In the genomic region with DNA sequence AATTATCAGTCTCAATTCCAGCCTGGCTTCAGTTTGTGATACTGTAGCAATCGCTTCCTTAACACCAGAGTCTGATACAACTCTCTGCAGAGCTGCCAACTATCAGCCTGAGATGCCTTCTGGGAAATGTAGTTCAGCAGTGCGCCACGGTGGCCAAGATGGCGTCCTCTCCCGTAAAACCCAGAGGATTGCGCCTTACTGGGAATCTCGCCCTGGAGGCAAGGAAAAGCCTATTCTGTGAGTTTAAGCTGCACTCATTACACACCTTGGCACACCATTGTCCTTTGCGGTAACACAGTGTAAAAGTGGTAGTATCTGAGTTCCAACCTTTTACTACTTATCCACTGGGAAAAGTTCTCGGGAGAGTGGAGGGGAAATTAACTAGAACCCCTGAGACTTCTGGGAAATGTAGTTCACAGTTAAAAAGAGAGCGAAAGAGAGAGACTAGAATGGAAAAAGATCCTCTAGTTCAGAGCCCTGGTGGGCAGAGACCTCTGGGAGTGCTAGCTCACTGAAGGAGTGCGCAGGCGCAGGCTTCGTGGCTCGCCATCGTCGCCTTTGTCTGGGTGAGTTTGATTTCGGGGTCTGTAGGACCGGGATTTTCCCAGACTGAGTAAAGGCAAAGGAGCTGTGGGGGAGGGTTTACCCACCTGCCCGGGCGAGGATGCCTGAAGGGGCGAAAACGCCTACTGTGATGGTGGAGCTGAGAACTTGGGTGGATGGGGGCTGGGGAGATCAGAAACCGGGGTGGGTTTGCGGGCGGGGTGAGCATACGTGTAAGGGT, we compare ENCODE assay signal across 8 mouse cellular contexts. TPM values are rescaled to one million over a fixed set of nuclear protein-coding genes. Genes with fewer than 3 reads are reported as not detected.
A peak's percentile ranks its signal among the peaks of the same experiment; 100 is the strongest.
DNase-seq lines count a peak whose midpoint lies in the region; ATAC-seq and TF ChIP-seq lines count a peak whose summit lies in the region.

A gene (plus strand): TSS at position 132 of the 784 bp plus-strand sequence.

- peaks cover 62% of the 10 kb centered on the region for H3K4me1 ChIP-seq in E14TG2a.4 (replicated peaks; ENCODE audit: low read depth, low read length)
- peaks cover 21% of the 10 kb centered on the region for H3K4me1 ChIP-seq in forebrain, embryonic 12.5 days
- peaks cover 7% of the 10 kb centered on the region for H3K4me1 ChIP-seq in heart, postnatal 0 days (ENCODE audit: control insufficient read depth, insufficient read depth)
- H3K4me1 ChIP-seq in liver, embryonic 16.5 days (ENCODE audit: control insufficient read depth, low read depth, low read length), result peaks cover 24% of the 10 kb centered on the region
- H3K4me1 ChIP-seq in neural tube, embryonic 13.5 days (replicated peaks), result peaks cover 29% of the 10 kb centered on the region
- H3K4me1 ChIP-seq in testis, adult 2 months (ENCODE audit: control insufficient read depth, insufficient read depth, low read length), result peaks cover 14% of the 10 kb centered on the region

- TF ChIP-seq CTCF in E14TG2a.4 (conservative IDR thresholded peaks at IDR 0.05; ENCODE audit: low read length), result no peak
- no peak; the same call in 1 of the 2 replicates for TF ChIP-seq CTCF in heart, postnatal 0 days (IDR thresholded peaks at IDR 0.05; ENCODE audit: low read depth)
- no peak for TF ChIP-seq CTCF in testis, adult 2 months (IDR thresholded peaks at IDR 0.05; ENCODE audit: control insufficient read depth, insufficient read depth, insufficient replicate concordance, low read depth, low read length)

- no peaks in the 10 kb centered on the region for H3K27me3 ChIP-seq in E14TG2a.4 (ENCODE audit: insufficient read depth, low read length)
- no peaks in the 10 kb centered on the region for H3K27me3 ChIP-seq in forebrain, embryonic 12.5 days
- H3K27me3 ChIP-seq in heart, postnatal 0 days (ENCODE audit: control insufficient read depth, insufficient read depth, low read length), result no peaks in the 10 kb centered on the region
- H3K27me3 ChIP-seq in liver, embryonic 16.5 days (ENCODE audit: control insufficient read depth, insufficient read depth, low read depth, low read length), result no peaks in the 10 kb centered on the region
- no peaks in the 10 kb centered on the region for H3K27me3 ChIP-seq in neural tube, embryonic 13.5 days
- no peaks in the 10 kb centered on the region for H3K27me3 ChIP-seq in testis, adult 2 months (ENCODE audit: control insufficient read depth, insufficient read depth, low read length)

- no peaks in the 10 kb centered on the region for H3K9me3 ChIP-seq in E14TG2a.4 (ENCODE audit: low read length)
- H3K9me3 ChIP-seq in forebrain, embryonic 12.5 days, result no peaks in the 10 kb centered on the region
- H3K9me3 ChIP-seq in heart, postnatal 0 days (replicated peaks; ENCODE audit: control insufficient read depth, low read length), result no peaks in the 10 kb centered on the region
- H3K9me3 ChIP-seq in liver, embryonic 16.5 days (replicated peaks; ENCODE audit: control insufficient read depth, low read length), result no peaks in the 10 kb centered on the region
- H3K9me3 ChIP-seq in neural tube, embryonic 13.5 days, result no peaks in the 10 kb centered on the region

- H3K36me3 ChIP-seq in E14TG2a.4 (ENCODE audit: insufficient read depth, low read length), result peaks cover 3% of the 10 kb centered on the region; the same call in 1 of the 2 replicates
- H3K36me3 ChIP-seq in forebrain, embryonic 12.5 days (replicated peaks), result peaks cover 23% of the 10 kb centered on the region
- peaks cover 4% of the 10 kb centered on the region for H3K36me3 ChIP-seq in heart, postnatal 0 days (replicated peaks; ENCODE audit: control insufficient read depth, insufficient read depth, low read length)
- no peaks in the 10 kb centered on the region for H3K36me3 ChIP-seq in liver, embryonic 16.5 days (ENCODE audit: control insufficient read depth, insufficient read depth)
- H3K36me3 ChIP-seq in neural tube, embryonic 13.5 days, result peaks cover 26% of the 10 kb centered on the region
- H3K36me3 ChIP-seq in testis, adult 2 months (ENCODE audit: control insufficient read depth, insufficient read depth, low read length), result no peaks in the 10 kb centered on the region

- DNase-seq in c-Kit-positive CD71-positive TER-119-positive erythroid progenitor cells, embryonic 14.5 days (ENCODE audit: low spot score), result peak; percentile 79
- peak; percentile 98 for DNase-seq in heart, postnatal 0 days (ENCODE audit: low spot score)
- peak; percentile 94 to 96 for DNase-seq in kidney, postnatal 4 days

- H3K4me3 ChIP-seq in E14TG2a.4 (replicated peaks; ENCODE audit: low read length), result peak within 1 kb of the TSS; percentile 89
- H3K4me3 ChIP-seq in forebrain, embryonic 12.5 days (replicated peaks), result peak within 1 kb of the TSS; percentile 49
- H3K4me3 ChIP-seq in heart, postnatal 0 days (ENCODE audit: low read depth, low read length), result peak within 1 kb of the TSS; percentile 70
- peak within 1 kb of the TSS; percentile 74 for H3K4me3 ChIP-seq in liver, embryonic 16.5 days (ENCODE audit: low read depth, low read length)
- peak within 1 kb of the TSS; percentile 62 for H3K4me3 ChIP-seq in neural tube, embryonic 13.5 days
- peak within 1 kb of the TSS; percentile 82 for H3K4me3 ChIP-seq in testis, adult 2 months (ENCODE audit: control insufficient read depth, low read depth, low read length)

- under 1% methylated on average over 26 of the region's 26 CpGs for WGBS in forebrain, embryonic 12.5 days
- WGBS in heart, postnatal 0 days, result under 1% methylated on average over 26 of the region's 26 CpGs
- under 1% methylated on average over 26 of the region's 26 CpGs for WGBS in liver, embryonic 16.5 days (ENCODE audit: insufficient replicate concordance)
- under 1% methylated on average over 26 of the region's 26 CpGs for WGBS in neural tube, embryonic 13.5 days

- TF ChIP-seq POLR2A in testis, adult 2 months (IDR thresholded peaks at IDR 0.05; ENCODE audit: control insufficient read depth, low read depth, low read length), result peak; percentile 68

- no peak for TF ChIP-seq EP300 in heart, postnatal 0 days (IDR thresholded peaks at IDR 0.05; ENCODE audit: low read depth)

- peak within 1 kb of the TSS; percentile 81 for H3K4me2 ChIP-seq in forebrain, embryonic 12.5 days
- peak within 1 kb of the TSS; percentile 71 for H3K4me2 ChIP-seq in heart, postnatal 0 days (ENCODE audit: low read depth, low read length)
- peak within 1 kb of the TSS; percentile 76 for H3K4me2 ChIP-seq in liver, embryonic 16.5 days (ENCODE audit: low read depth, low read length)
- peak within 1 kb of the TSS; percentile 84 for H3K4me2 ChIP-seq in neural tube, embryonic 13.5 days

- H3K9ac ChIP-seq in forebrain, embryonic 12.5 days, result peak within 1 kb of the TSS; percentile 70
- H3K9ac ChIP-seq in heart, postnatal 0 days (replicated peaks; ENCODE audit: low read depth, low read length), result peak within 1 kb of the TSS; percentile 76
- peak within 1 kb of the TSS; percentile 74 for H3K9ac ChIP-seq in liver, embryonic 16.5 days (ENCODE audit: low read depth, low read length)
- peak within 1 kb of the TSS; percentile 88 for H3K9ac ChIP-seq in neural tube, embryonic 13.5 days

- H3K27ac ChIP-seq in forebrain, embryonic 12.5 days, result peak within 1 kb of the TSS; percentile 96
- H3K27ac ChIP-seq in heart, postnatal 0 days (ENCODE audit: low read depth), result peak within 1 kb of the TSS; percentile 93
- peak within 1 kb of the TSS; percentile 81 for H3K27ac ChIP-seq in liver, embryonic 16.5 days (ENCODE audit: low read length)
- H3K27ac ChIP-seq in neural tube, embryonic 13.5 days (replicated peaks), result peak within 1 kb of the TSS; percentile 98
- peak within 1 kb of the TSS; percentile 96 for H3K27ac ChIP-seq in testis, adult 2 months (ENCODE audit: control insufficient read depth, insufficient read depth, low read depth, low read length)

- peak; percentile 76 for ATAC-seq in forebrain, embryonic 12.5 days (ENCODE audit: low FRiP score)
- peak; percentile 79 for ATAC-seq in heart, postnatal 0 days (ENCODE audit: insufficient read depth, low read depth)
- peak; percentile 67 for ATAC-seq in liver, embryonic 16.5 days (ENCODE audit: low read depth)
- peak; percentile 77 for ATAC-seq in neural tube, embryonic 13.5 days (ENCODE audit: low read depth)

RNA-seq across cellular contexts. Expression of the gene that starts here (rescaled TPM):
- polyA plus RNA-seq in forebrain, embryonic 12.5 days (2016; fragmentation: Nextera tagmentation; extraction: Ambion mirVana), result 129 TPM in 2 replicates
- total RNA-seq in heart, postnatal 0 days (2014; rRNA removed; ENCODE audit: low replicate concordance), result 33.1 and 54.8 TPM in 2 replicates
- polyA plus RNA-seq in heart, postnatal 0 days (2015; fragmentation: Nextera tagmentation; extraction: Ambion mirVana), result 54.6 and 57.9 TPM in 2 replicates
- 14.4 and 14.7 TPM in 2 replicates for polyA plus RNA-seq in liver, embryonic 16.5 days (2015; fragmentation: Nextera tagmentation; extraction: Ambion mirVana)
- polyA plus RNA-seq in neural tube, embryonic 13.5 days (2015; fragmentation: Nextera tagmentation; extraction: Ambion mirVana), result 102 and 106 TPM in 2 replicates
- 5.7 and 8.9 TPM in 2 replicates for polyA plus RNA-seq in testis, adult 2 months (2012; rRNA removed)

Comparison
In these comparisons a context has a peak if more than half of its experiments do, and no peak if none do; other contexts are left out.
1. Peak in every context shown above with its lines: DNase-seq, ATAC-seq, H3K4me3 ChIP-seq and H3K27ac ChIP-seq.